Mouse (Mus musculus): Measurements from ENCODE around the gene Nxpe2. TPM values are rescaled to one million over a fixed set of nuclear protein-coding genes. Genes with fewer than 3 reads are reported as not detected.

Nxpe2 gene
- total RNA-seq (2017), result 1.3 to 9.4 TPM (median 6.1 TPM) in 3 replicates

- no peak for ATAC-seq (replicated peaks; ENCODE audit: insufficient number of reproducible peaks, low FRiP score, low TSS enrichment, poor library complexity, severe bottlenecking)
Observed at GRCm38 (mm10) chr9:48353148-48353698, at the start of gene Nxpe2. Nxpe2 (minus strand) TSS chr9:48353454.

- ATAC-seq (replicated peaks; ENCODE audit: insufficient number of reproducible peaks, low FRiP score, low TSS enrichment, poor library complexity, severe bottlenecking), result peak; percentile 89
Observed at GRCm38 (mm10) chr9:48389983-48390382, 36.7 kb upstream of the Nxpe2 start.

- ATAC-seq (replicated peaks; ENCODE audit: insufficient number of reproducible peaks, low FRiP score, low TSS enrichment, poor library complexity, severe bottlenecking), result peak; percentile 95
Observed at GRCm38 (mm10) chr9:48388451-48388850, 35.2 kb upstream of the Nxpe2 start.

GRCm38 (mm10) chr9:48374357-48374756 is 21.1 kb upstream of the Nxpe2 start:
- ATAC-seq (replicated peaks; ENCODE audit: insufficient number of reproducible peaks, low FRiP score, low TSS enrichment, poor library complexity, severe bottlenecking), result no peak

GRCm38 (mm10) chr9:48373232-48373878 is 20.1 kb upstream of the Nxpe2 start:
- peak; percentile 92 for ATAC-seq (replicated peaks; ENCODE audit: insufficient number of reproducible peaks, low FRiP score, low TSS enrichment, poor library complexity, severe bottlenecking)

GRCm38 (mm10) chr9:48362743-48363142 is 9.5 kb upstream of the Nxpe2 start:
- no peak for ATAC-seq (replicated peaks; ENCODE audit: insufficient number of reproducible peaks, low FRiP score, low TSS enrichment, poor library complexity, severe bottlenecking)

- ATAC-seq (replicated peaks; ENCODE audit: insufficient number of reproducible peaks, low FRiP score, low TSS enrichment, poor library complexity, severe bottlenecking), result no peak
Observed at GRCm38 (mm10) chr9:48361815-48362631, 8.8 kb upstream of the Nxpe2 start.

GRCm38 (mm10) chr9:48360826-48361225 is 7.6 kb upstream of the Nxpe2 start:
- no peak for ATAC-seq (replicated peaks; ENCODE audit: insufficient number of reproducible peaks, low FRiP score, low TSS enrichment, poor library complexity, severe bottlenecking)

- ATAC-seq (replicated peaks; ENCODE audit: insufficient number of reproducible peaks, low FRiP score, low TSS enrichment, poor library complexity, severe bottlenecking), result no peak
Observed at GRCm38 (mm10) chr9:48357097-48357496, 3.8 kb upstream of the Nxpe2 start.

GRCm38 (mm10) chr9:48354793-48355192 is 1.5 kb upstream of the Nxpe2 start:
- ATAC-seq (replicated peaks; ENCODE audit: insufficient number of reproducible peaks, low FRiP score, low TSS enrichment, poor library complexity, severe bottlenecking), result peak; percentile 83

GRCm38 (mm10) chr9:48354122-48354521 is 868 bp upstream of the Nxpe2 start:
- no peak for ATAC-seq (replicated peaks; ENCODE audit: insufficient number of reproducible peaks, low FRiP score, low TSS enrichment, poor library complexity, severe bottlenecking)

- no peak for ATAC-seq (replicated peaks; ENCODE audit: insufficient number of reproducible peaks, low FRiP score, low TSS enrichment, poor library complexity, severe bottlenecking)
Observed at GRCm38 (mm10) chr9:48345866-48346265, 7.4 kb downstream of the Nxpe2 start.

- ATAC-seq (replicated peaks; ENCODE audit: insufficient number of reproducible peaks, low FRiP score, low TSS enrichment, poor library complexity, severe bottlenecking), result no peak
Observed at GRCm38 (mm10) chr9:48345456-48345855, 7.8 kb downstream of the Nxpe2 start.

- no peak for ATAC-seq (replicated peaks; ENCODE audit: insufficient number of reproducible peaks, low FRiP score, low TSS enrichment, poor library complexity, severe bottlenecking)
Observed at GRCm38 (mm10) chr9:48340708-48341380, 12.4 kb downstream of the Nxpe2 start.

GRCm38 (mm10) chr9:48339563-48339962 is 13.7 kb downstream of the Nxpe2 start:
- no peak for ATAC-seq (replicated peaks; ENCODE audit: insufficient number of reproducible peaks, low FRiP score, low TSS enrichment, poor library complexity, severe bottlenecking)

- no peak for ATAC-seq (replicated peaks; ENCODE audit: insufficient number of reproducible peaks, low FRiP score, low TSS enrichment, poor library complexity, severe bottlenecking)
Observed at GRCm38 (mm10) chr9:48338783-48339455, 14.3 kb downstream of the Nxpe2 start.

- ATAC-seq (replicated peaks; ENCODE audit: insufficient number of reproducible peaks, low FRiP score, low TSS enrichment, poor library complexity, severe bottlenecking), result no peak
Observed at GRCm38 (mm10) chr9:48329597-48329996, 23.7 kb downstream of the Nxpe2 start.

- ATAC-seq (replicated peaks; ENCODE audit: insufficient number of reproducible peaks, low FRiP score, low TSS enrichment, poor library complexity, severe bottlenecking), result no peak
Observed at GRCm38 (mm10) chr9:48326338-48326737, 26.9 kb downstream of the Nxpe2 start.

GRCm38 (mm10) chr9:48315825-48316224 is 37.4 kb downstream of the Nxpe2 start:
- no peak for ATAC-seq (replicated peaks; ENCODE audit: insufficient number of reproducible peaks, low FRiP score, low TSS enrichment, poor library complexity, severe bottlenecking)

All from monocyte, adult 5-6 weeks (primary cell).